Mouse (Mus musculus) megakaryocyte-erythroid progenitor cell, adult 5-6 weeks (primary cell): ENCODE results near the gene Magi3. TPM values are rescaled to one million over a fixed set of nuclear protein-coding genes. Genes with fewer than 3 reads are reported as not detected.

Source experiments
- ATAC-seq: replicated peaks from 2 replicates; pipeline ENCODE4 v1.8.0; 2016; ENCODE audit warnings: mild to moderate bottlenecking, inconsistent platforms; ENCODE audit not compliant: severe bottlenecking, poor library complexity, low FRiP score, low TSS enrichment
- total RNA-seq, 2 experiments: library from RNA; stranded (forward) in 1 of 2; stranded (reverse) in 1 of 2; fragments of 200-1000, 215-1000 nt in 1 of 2; fragments of >200 nt in 1 of 2; fragmentation: Nextera tagmentation in 1 of 2; gene quantifications; 2 replicates each; pipeline ENCODE4 v1.2.3; 2014 to 2017

The Magi3 gene
- total RNA-seq (2014; fragmentation: Nextera tagmentation): 1.4 and 2.1 TPM in 2 replicates
- total RNA-seq (2017): 1.9 and 5.4 TPM in 2 replicates

- peak; percentile 98 for ATAC-seq
Observed at GRCm38 (mm10) chr3:104220295-104220965, at the start of gene Magi3. TSS of gene Magi3 (minus strand) at chr3:104220374.

GRCm38 (mm10) chr3:104264530-104265145, 44.5 kb upstream of the Magi3 start:
- ATAC-seq: no peak

DNA sequence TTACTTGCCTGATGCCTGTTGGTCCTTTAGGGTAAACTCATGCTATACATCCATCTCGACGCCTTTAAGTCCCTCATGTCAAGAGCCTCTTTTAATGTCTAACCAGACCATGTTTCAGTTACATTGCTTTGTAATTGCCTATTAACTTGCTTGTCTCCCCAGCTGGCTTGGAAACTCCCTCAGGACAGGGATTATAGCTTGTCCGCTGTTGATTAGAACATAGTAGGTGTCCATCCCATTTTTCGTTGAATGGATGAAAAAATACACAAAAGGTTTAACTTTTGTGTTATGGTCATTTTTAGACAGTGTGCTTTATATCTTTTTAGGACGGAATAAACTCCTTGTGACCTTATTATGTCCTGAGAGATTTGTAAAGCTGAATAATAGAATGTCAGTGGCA, 40.0 kb upstream of the Magi3 start:
- no peak for ATAC-seq

- no peak for ATAC-seq
Observed at GRCm38 (mm10) chr3:104259168-104259567, 39.0 kb upstream of the Magi3 start.

DNA sequence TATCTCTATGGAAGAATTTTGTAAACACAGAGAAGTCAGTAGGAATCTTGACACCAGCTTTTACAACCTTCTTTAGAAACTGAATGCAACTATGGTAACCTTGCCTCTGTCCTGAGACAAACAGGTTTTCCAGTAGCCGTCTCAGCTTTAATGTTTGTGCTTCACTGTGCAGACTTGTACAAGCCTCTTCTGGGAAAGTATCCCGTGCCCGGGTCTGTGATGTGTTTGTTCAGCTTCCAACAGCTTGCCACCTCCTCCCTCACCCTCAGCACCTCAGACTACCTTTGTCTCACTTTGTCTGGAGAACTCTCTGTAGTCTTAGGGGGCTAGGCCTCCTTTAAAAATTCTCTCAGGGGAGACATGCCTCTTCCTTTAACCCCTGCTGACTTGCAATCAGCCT, 36.9 kb upstream of the Magi3 start:
- ATAC-seq: no peak

DNA sequence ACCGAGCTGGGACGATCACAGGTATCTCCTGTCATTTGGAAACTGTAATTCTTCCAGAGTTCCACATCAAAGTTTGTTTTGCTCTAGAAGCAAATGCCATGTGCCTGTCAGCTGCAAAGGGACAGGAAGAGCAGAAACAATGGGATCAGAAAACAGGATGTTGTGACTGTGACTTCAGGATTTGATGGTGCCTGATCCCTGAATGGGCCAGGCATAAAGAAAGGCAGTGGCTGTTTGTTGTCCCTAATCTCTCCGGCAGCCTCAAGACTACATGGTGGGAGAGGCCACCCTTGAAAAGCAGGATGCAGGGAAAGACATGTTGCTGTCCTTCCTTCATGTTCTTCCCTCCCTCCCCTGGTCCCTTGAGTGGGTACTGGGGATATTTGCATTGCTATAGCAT, 33.6 kb upstream of the Magi3 start:
- ATAC-seq: no peak

DNA sequence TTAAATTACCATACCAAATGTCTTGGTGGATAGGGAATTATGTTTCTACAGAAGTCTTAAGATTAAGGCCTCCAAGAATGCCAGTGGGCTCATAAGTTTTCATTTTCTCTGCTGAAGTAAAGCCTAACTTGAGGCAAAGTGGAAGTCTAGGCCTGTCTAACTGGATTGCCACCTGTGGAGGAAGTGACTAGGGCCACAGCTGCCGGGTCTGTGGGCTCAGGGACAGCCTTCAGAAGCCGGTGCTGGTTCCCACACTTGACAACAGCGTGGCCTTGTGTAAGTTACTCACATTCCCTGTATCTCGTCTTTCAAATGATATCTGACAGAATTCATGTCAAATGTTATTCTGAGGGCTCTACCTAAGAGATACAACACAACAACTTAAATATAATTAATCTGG, 27.7 kb upstream of the Magi3 start:
- ATAC-seq: no peak

DNA sequence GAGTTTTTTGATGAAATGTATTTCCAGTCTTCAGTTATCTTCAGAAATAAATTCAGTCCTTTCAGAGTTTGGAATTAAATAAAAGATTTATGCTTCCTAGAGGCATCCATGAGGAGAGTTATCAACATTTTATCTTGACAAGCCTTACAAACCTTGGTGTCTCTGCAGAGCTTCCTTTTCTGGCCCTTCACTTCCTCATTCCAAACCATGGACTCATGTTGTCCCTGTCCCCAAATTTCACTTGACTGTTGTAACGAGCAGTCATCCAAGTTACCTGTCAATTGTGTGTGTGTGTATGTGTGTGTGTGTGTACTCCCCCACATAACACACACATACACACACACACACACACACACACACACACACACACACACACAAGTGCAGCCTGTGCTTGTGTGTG, 26.9 kb upstream of the Magi3 start:
- ATAC-seq: no peak

- ATAC-seq: no peak
Observed at GRCm38 (mm10) chr3:104244373-104244772, 24.2 kb upstream of the Magi3 start.

DNA sequence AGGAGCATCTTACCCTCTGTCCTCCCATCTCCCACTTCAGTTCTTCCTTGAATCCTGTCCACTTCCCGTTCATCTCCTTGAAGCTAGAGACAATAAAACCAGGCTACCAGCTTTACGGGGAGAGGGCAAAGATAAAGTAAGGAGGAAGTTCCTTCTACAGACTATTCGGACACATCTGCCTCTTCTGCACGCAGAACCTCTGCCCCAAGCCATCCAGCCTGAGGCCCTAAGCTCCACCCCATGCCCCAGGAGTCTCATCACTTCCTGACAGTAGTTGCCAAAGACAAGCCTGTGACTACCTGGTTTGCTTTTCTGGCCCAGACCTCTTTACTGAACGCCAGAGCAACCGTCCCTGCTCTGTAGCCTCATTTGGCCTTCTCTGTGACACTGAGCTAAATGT, 23.8 kb upstream of the Magi3 start:
- ATAC-seq: no peak

- no peak for ATAC-seq
Observed at GRCm38 (mm10) chr3:104239785-104240184, 19.6 kb upstream of the Magi3 start.

DNA sequence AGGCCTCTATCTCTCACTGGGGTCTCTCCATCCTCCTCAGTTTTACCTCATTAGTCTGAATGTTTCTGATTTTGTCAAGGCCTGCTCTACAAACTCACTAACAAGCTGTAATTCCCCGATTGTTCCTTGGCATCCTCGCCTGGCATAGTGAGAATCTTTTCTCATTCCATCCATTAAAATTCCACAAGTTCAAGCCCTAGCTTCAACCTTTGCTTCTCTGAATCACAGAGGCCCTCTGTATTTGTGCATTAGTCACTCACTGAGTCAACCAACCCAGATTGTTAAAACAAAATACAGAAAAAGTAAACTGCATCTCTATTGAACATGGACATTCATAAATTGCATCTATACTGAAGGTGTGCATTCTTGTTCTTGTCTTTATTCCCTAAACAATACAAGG, 19.2 kb upstream of the Magi3 start:
- ATAC-seq: no peak

DNA sequence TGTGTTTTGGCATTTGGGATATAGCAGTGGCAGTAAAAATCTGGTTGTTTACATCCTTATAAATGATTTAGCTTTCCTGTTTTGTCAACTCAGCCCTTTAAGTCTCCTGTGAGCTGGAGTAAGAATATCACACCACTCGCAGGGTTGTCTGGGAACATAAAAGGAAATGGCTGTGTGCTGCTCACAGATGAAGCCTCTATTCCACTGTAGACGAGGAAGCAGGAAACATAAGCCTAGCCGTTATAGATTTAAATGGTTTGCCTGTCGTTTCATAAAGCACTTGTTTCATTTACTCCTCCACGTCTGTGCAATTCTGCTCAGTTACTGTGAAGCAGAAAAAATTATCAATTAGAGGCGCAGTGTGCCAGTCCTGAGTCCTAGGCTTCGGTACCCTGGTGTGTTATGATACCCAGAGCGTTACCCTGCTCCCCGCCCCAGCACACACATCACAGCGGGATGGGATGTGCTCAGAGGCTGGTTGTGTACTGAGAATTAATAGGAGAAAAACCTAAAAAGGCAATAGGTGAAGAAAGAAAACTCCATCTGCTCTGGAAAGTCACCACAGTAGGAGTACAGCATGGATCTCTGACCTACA, 17.8 kb upstream of the Magi3 start:
- ATAC-seq: no peak

- ATAC-seq: no peak
Observed at GRCm38 (mm10) chr3:104236029-104236428, 15.9 kb upstream of the Magi3 start.

- no peak for ATAC-seq
Observed at GRCm38 (mm10) chr3:104235099-104235498, 14.9 kb upstream of the Magi3 start.

DNA sequence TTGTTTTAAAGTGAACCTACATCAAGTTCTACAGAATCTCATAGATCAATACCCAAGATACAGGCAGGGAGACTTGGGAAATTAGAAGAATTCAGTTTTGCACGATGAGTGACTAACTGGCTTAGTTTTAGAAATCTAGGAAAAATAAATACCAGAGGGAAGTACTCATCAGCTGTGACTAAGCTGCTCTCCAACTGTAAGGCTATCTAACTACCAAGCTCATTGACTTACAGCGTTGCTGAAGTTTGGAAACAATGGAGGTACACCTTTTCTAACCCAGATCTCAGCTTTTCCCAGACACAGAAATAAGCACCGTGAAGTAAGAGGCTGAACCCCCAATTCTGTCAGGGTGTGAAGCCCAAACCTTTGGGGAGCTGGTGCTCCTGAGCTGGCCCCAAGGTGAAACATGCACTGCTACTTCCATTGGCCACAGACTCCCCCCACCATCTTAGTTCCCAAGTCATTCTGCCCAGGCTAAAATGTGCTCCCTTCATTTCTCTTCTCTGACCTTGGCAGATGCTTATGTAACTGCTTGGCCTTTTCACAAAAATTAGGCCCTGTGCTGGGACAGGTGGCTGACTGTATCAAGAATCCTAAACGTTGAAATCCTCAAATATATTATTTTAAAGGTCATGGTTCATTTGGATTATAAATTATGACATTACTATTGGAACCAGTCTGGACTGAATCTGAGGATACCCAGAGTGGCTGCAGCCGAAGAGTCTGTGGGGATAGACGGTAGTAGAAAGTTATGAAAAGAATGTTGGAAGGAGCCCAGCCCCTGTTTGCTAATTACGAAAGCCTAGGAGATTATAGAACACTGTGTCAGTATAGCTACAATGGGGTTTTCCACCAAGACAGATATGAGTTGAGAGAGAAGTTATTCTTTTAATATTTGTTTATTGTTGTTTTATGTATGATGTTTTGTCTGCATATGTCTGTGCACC, 13.5 kb upstream of the Magi3 start:
- no peak for ATAC-seq

DNA sequence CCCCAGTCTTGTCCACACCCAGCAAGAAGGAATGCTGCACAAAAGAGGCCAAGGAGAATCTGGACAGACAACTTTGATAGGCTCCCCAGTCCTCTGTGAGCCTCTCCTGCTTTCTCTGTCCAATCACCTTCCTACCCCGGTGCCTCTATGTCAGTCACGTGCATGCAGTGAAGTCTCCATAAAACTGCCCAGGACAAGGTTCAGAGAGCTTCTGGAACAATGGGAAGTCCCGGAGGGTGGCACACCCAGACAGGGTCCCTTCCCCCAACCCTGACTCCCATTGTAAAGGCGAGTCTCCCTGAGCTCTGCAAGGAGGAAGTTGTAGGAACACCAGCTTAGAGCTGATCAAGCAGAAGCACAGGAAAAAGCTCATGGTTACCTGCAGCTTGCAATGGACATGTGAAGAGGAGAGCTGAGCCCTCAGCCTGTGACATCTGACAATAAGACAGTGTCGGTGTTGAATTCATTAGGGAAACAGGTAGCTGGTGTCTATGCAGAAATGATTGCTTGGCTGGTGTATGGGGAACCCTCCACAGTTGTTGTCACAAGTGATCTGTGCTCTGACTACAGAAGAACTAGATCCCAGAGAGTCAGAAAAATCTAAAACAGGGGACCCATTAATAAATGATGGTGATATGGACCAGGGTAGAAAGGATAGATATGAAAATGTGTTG, 7.4 kb upstream of the Magi3 start:
- no peak for ATAC-seq

DNA sequence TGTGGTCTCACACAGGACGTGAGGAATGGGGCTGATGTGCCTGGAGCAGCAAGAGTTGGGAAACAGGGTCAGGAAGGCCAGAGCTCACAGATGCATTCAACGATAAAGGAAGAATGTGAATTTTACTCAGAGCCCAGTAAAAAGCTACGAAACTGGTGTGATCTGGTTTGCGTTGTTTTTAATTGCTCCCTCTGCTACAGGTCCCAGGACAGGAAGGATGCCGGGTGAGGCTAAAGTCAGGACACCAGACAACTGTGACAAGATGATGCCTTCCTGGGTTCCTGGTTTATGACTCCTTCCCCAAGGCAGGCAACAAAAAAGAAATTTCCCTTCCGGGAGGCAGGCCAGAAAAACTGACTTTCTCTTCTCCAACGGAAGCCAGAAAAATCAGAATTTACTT, 6.6 kb upstream of the Magi3 start:
- no peak for ATAC-seq

GRCm38 (mm10) chr3:104221156-104221555, 982 bp upstream of the Magi3 start:
- ATAC-seq: no peak
